ENCODE assay signal across 21 mouse cellular contexts in genomic region chr1:176915946-176916345, GRCm38 (mm10).
DNase-seq lines count a peak whose midpoint lies in the region; ATAC-seq and TF ChIP-seq lines count a peak whose summit lies in the region.
"Had no signal": no experiment of that assay in that cellular context is flagged by ENCODE, and none has a peak within 500 bp of the region (broad histone marks: within the 10 kb centered on the region; RNA-seq: fewer than 3 reads in every experiment).

No protein-coding gene starts in this region.

- no peak overlapping the region for H3K9ac ChIP-seq in liver, adult 2 months (ENCODE audit: low read depth, low read length)
- H3K9ac ChIP-seq in liver, embryonic 11.5 days (ENCODE audit: low read depth, low read length) = no peak overlapping the region
- H3K9ac ChIP-seq: heart, embryonic 12.5 days; liver, embryonic 12.5 days; lung, embryonic 14.5 days; midbrain, embryonic 13.5 days had no signal

- H3K4me1 ChIP-seq in liver, adult 2 months (ENCODE audit: control insufficient read depth, insufficient read depth, low read length) = no peaks in the 10 kb centered on the region
- no peaks in the 10 kb centered on the region for H3K4me1 ChIP-seq in liver, embryonic 11.5 days (replicated peaks; ENCODE audit: control insufficient read depth, insufficient read depth, low read length)
- H3K4me1 ChIP-seq in cerebellum, adult 2 months (ENCODE audit: control insufficient read depth, insufficient read depth, low read length) = peaks cover 6% of the 10 kb centered on the region
- H3K4me1 ChIP-seq: heart, embryonic 12.5 days; liver, embryonic 12.5 days; midbrain, embryonic 13.5 days had no signal

- 96% methylated on average over 2 of the region's 2 CpGs for WGBS in liver, adult 2 months
- 83% methylated on average over 2 of the region's 2 CpGs for WGBS in liver, embryonic 11.5 days
- WGBS in cerebellum, adult 2 months = 20% methylated on average over 2 of the region's 2 CpGs

- peak; percentile 11 for DNase-seq in liver, adult 2 months (ENCODE audit: extremely low read depth, low read depth, low spot score)
- DNase-seq in liver, embryonic 11.5 days (ENCODE audit: low spot score) = no peak
- peak; percentile 74 to 89 for DNase-seq in cerebellum, adult 2 months
- DNase-seq in cerebellum, postnatal 36 days = peak; percentile 68 to 69
- DNase-seq in gastrocnemius, postnatal 36 days = peak; percentile 15 to 24
- DNase-seq in spleen, postnatal 36 days (ENCODE audit: low spot score in 2 of 2) = no peak
- no peak for DNase-seq in left cerebral cortex, adult 11 months (ENCODE audit: low spot score)
- DNase-seq in layer of hippocampus, adult 8-10 months (ENCODE audit: low spot score in 2 of 2) = no peak
- DNase-seq: adrenal gland, adult 8-10 months; heart, postnatal 4 days; kidney, adult 11 months; kidney, postnatal 25 days; left cerebral cortex, postnatal 4 days; lung, embryonic 14.5 days; thymus, adult 18-20 months had no signal

- H3K27ac ChIP-seq in liver, adult 2 months (replicated peaks; ENCODE audit: insufficient read depth, low read depth, low read length) = no peak overlapping the region
- H3K27ac ChIP-seq in liver, embryonic 11.5 days (ENCODE audit: low read depth, low read length) = no peak overlapping the region
- H3K27ac ChIP-seq in cerebellum, adult 2 months (ENCODE audit: insufficient read depth, low read length) = peak overlapping the region; percentile 51
- H3K27ac ChIP-seq: liver, embryonic 12.5 days; macrophage; midbrain, embryonic 13.5 days had no signal

- H3K36me3 ChIP-seq in liver, adult 2 months (ENCODE audit: control insufficient read depth, insufficient read depth, low read length) = peaks cover 5% of the 10 kb centered on the region; the same call in 1 of the 2 replicates
- no peaks in the 10 kb centered on the region for H3K36me3 ChIP-seq in liver, embryonic 11.5 days (ENCODE audit: control insufficient read depth, insufficient read depth, low read length)

- intact Hi-C loops in gastrocnemius, postnatal 36 days (cut with DNase I) = loop anchor here (5.0 kb wide), 1 partner anchor 91 kb away; no protein-coding TSS in a partner anchor

- H3K4me2 ChIP-seq in liver, embryonic 11.5 days = no peak overlapping the region
- H3K4me2 ChIP-seq: heart, embryonic 12.5 days; liver, embryonic 12.5 days; lung, embryonic 14.5 days; midbrain, embryonic 13.5 days had no signal

- TF ChIP-seq POLR2A in liver, adult 2 months (IDR thresholded peaks at IDR 0.05; ENCODE audit: extremely low read depth, insufficient read depth, low read length) = no peak
- TF ChIP-seq POLR2A in cerebellum, adult 2 months (IDR thresholded peaks at IDR 0.05; ENCODE audit: borderline replicate concordance, insufficient read depth, low read length) = no peak

- H3K9me3 ChIP-seq in liver, embryonic 11.5 days (ENCODE audit: control insufficient read depth, low read length) = no peaks in the 10 kb centered on the region
- H3K9me3 ChIP-seq: heart, embryonic 12.5 days; liver, embryonic 12.5 days; midbrain, embryonic 13.5 days had no signal

- no peak overlapping the region for H3K4me3 ChIP-seq in liver, adult 2 months (ENCODE audit: insufficient read depth, low read depth, low read length)
- no peak overlapping the region for H3K4me3 ChIP-seq in liver, embryonic 11.5 days (ENCODE audit: low read depth, low read length)
- no peak overlapping the region for H3K4me3 ChIP-seq in cerebellum, adult 2 months (replicated peaks; ENCODE audit: insufficient read depth, low read depth, low read length)
- H3K4me3 ChIP-seq: heart, embryonic 12.5 days; liver, embryonic 12.5 days; midbrain, embryonic 13.5 days had no signal

- H3K79me2 ChIP-seq in liver, adult 2 months (ENCODE audit: control insufficient read depth, insufficient read depth, low read length) = no peaks in the 10 kb centered on the region

- no peak for TF ChIP-seq CTCF in liver, adult 2 months (IDR thresholded peaks at IDR 0.05; ENCODE audit: low read depth, low read length)
- TF ChIP-seq CTCF in cerebellum, adult 2 months (IDR thresholded peaks at IDR 0.05; ENCODE audit: borderline replicate concordance, insufficient read depth, low read depth, low read length) = peak; percentile 12; the same call in 1 of the 2 replicates

- no peak for ATAC-seq in liver, embryonic 11.5 days (replicated peaks; ENCODE audit: low FRiP score)
- ATAC-seq: forebrain, embryonic 14.5 days; hindbrain, embryonic 16.5 days; liver, embryonic 12.5 days; midbrain, embryonic 13.5 days had no signal

- H3K27me3 ChIP-seq in liver, adult 2 months (ENCODE audit: control insufficient read depth, insufficient read depth, low read length) = no peaks in the 10 kb centered on the region
- H3K27me3 ChIP-seq in liver, embryonic 11.5 days (replicated peaks; ENCODE audit: control insufficient read depth, insufficient read depth, low read length) = no peaks in the 10 kb centered on the region
- H3K27me3 ChIP-seq in cerebellum, adult 2 months (ENCODE audit: control insufficient read depth, insufficient read depth, low read length) = no peaks in the 10 kb centered on the region
- H3K27me3 ChIP-seq: heart, embryonic 12.5 days; liver, embryonic 12.5 days; midbrain, embryonic 13.5 days had no signal

Comparison
In these comparisons a context has a peak if more than half of its experiments do, and no peak if none do; other contexts are left out.
1. DNase-seq: peak in liver, adult 2 months (single experiment), cerebellum, adult 2 months (2 of 2), cerebellum, postnatal 36 days (2 of 2) and gastrocnemius, postnatal 36 days (2 of 2); none in liver, embryonic 11.5 days (single experiment), spleen, postnatal 36 days (0 of 2), left cerebral cortex, adult 11 months (single experiment) and layer of hippocampus, adult 8-10 months (0 of 2).